Mouse (Mus musculus) liver, postnatal 0 days (tissue): ENCODE measurements around the gene Wasf2. TPM values are rescaled to one million over a fixed set of nuclear protein-coding genes. Genes with fewer than 3 reads are reported as not detected.

ENCODE experiments used
- ATAC-seq: fragments of 200-750 bp; cut with Nextera tagmentation; 2 replicates; pipeline ENCODE4 v1.8.0; 2017; ENCODE audit warnings: mild to moderate bottlenecking, moderate library complexity
- DNase-seq: peaks from one replicate; pipeline ENCODE4 v3.0.0-alpha.2; 2016
- H3K27ac ChIP-seq: fragments of 300-500 bp; sonication (generic); 2 replicates; pipeline ENCODE4 v1.5.1; 2014; ENCODE audit warnings: antibody characterized with exemption, moderate library complexity, mild to moderate bottlenecking, low read depth
- H3K27me3 ChIP-seq: fragments of 300-500 bp; sonication (generic); 2 replicates; pipeline ENCODE4 v1.6.1; 2014; ENCODE audit warnings: low read length, control low read depth, mixed read lengths; ENCODE audit not compliant: insufficient read depth
- H3K36me3 ChIP-seq: fragments of 300-500 bp; sonication (generic); replicated peaks from 2 replicates; pipeline ENCODE4 v1.6.1; 2014; ENCODE audit warnings: mild to moderate bottlenecking, control low read depth, low read length, moderate library complexity, mixed read lengths; ENCODE audit not compliant: insufficient read depth
- H3K4me1 ChIP-seq: fragments of 300-500 bp; sonication (generic); 2 replicates; pipeline ENCODE4 v1.6.1; 2014; ENCODE audit warnings: antibody characterized with exemption, mild to moderate bottlenecking, control low read depth; ENCODE audit not compliant: insufficient read depth
- H3K4me2 ChIP-seq: fragments of 300-500 bp; sonication (generic); 2 replicates; pipeline ENCODE4 v1.6.1; 2014; ENCODE audit warnings: low read depth, mild to moderate bottlenecking, low read length, moderate library complexity, mixed read lengths
- H3K4me3 ChIP-seq: fragments of 300-500 bp; sonication (generic); 2 replicates; pipeline ENCODE4 v1.5.1; 2014; ENCODE audit warnings: low read depth, low read length
- H3K9ac ChIP-seq: fragments of 300-500 bp; sonication (generic); replicated peaks from 2 replicates; pipeline ENCODE4 v1.6.1; 2014; ENCODE audit warnings: mild to moderate bottlenecking, moderate library complexity
- H3K9me3 ChIP-seq: fragments of 300-500 bp; sonication (generic); 2 replicates; pipeline ENCODE4 v1.6.1; 2016; ENCODE audit warnings: mild to moderate bottlenecking, control low read depth, low read length, mixed read lengths
- CTCF ChIP-seq: sonication (generic); IDR thresholded peaks from 2 replicates; pipeline ENCODE4 v1.5.1; 2016; ENCODE audit warnings: antibody characterized with exemption, low read depth
- EP300 ChIP-seq: IDR thresholded peaks from 2 replicates; pipeline ENCODE4 v1.6.1; 2016; ENCODE audit warnings: antibody characterized with exemption, low read depth, mild to moderate bottlenecking
- WGBS: fragments of 180-500 bp; shearing (Covaris S2); extraction: QIAGEN DNeasy Blood & Tissue Kit; methylation state at CpG from one replicate; pipeline ENCODE4 v1.1.7; 2014; ENCODE audit not compliant: insufficient replicate concordance; 5-methylcytosine and 5-hydroxymethylcytosine counted together
- polyA plus RNA-seq: library from polyadenylated mRNA; unstranded; fragments of >200 nt; fragmentation: Nextera tagmentation; extraction: Ambion mirVana; gene quantifications from 2 replicates; pipeline ENCODE4 v1.2.1, GENCODE M21; 2015

Gene Wasf2
- polyA plus RNA-seq, 1 experiment from 2014 or later: 43.1 TPM

DNA sequence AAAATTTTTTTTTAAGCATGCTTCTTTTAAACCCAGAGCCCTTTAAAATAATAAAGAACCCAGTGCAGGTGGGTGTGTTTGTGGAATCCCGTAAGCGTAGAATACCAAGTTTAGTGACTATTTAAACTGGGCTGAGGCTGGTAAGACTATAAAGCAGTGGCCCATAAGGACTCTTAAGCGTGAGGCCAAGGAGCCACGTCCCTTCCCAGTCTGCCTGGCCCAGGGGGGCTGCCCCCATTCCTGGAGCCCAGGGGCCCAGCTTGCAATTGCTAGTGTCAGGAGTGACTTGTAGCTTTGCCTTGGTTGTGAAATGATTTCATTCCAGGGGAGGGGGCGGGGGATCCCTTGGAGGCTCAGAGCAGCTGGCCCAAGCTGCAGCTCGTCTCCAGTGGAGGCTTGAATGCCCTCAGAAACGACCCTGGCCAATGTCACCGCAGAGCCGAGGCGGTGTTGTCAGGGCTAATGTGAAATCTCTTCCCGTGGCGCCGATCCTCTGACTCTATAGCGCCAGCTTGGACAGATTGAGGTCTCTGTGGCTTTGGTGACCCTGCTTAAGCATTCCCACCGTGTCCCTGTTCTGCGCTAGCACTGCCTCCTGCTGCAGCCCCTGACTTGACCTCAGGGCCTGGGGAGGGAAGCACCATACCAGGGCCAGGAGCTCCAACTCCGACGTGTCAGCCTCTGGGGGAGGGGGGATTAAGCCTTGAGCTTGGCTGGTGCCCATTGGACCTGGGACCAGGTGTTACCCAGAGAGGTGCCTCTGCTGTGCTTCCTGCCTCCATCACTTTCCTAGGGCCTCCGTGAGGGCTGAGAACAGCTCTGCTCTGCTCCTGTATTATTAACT is 68.3 kb downstream of the Wasf2 start:
- WGBS: 60% methylated on average over 19 of the region's 19 CpGs
- H3K27me3 ChIP-seq: no peaks in the 10 kb centered on the region
- H3K4me2 ChIP-seq: no peak overlapping the region
- no peaks in the 10 kb centered on the region for H3K9me3 ChIP-seq
- peaks cover 33% of the 10 kb centered on the region for H3K36me3 ChIP-seq
- TF ChIP-seq EP300: no peak
- no peak for TF ChIP-seq CTCF
- no peak for ATAC-seq
- H3K27ac ChIP-seq: peak overlapping the region; percentile 60; the same call in 1 of the 2 replicates
- DNase-seq: no peak
- no peak overlapping the region for H3K9ac ChIP-seq
- no peak overlapping the region for H3K4me3 ChIP-seq
- H3K4me1 ChIP-seq: peaks cover 27% of the 10 kb centered on the region

DNA sequence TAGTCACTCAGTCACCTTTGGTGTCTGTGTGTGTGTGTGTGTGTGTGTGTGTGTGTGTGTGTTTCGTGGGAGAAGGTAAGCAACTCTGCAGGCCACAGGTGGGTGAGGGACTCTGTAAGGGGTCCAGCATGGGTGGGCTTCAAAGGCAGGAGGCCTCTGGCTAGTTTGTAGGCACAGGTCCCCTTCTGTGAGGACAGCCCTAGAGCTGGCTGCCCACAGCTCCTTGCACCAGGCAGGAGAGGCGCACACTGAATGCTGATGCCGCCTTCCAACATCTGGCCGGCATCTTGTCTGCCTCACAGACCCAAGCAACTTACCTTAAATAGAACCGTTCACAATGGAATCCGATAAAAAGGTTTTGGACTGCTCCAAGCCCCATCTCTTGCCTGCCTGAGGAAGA is 69.4 kb downstream of the Wasf2 start:
- DNase-seq (no peak), ATAC-seq (no peak)
- 79% methylated on average over 6 of the region's 6 CpGs for WGBS
- Histone ChIP-seq H3K4me3 (no peak overlapping the region), H3K36me3 (peaks cover 26% of the 10 kb centered on the region), H3K27me3 (no peaks in the 10 kb centered on the region), H3K27ac (no peak overlapping the region), H3K9me3 (no peaks in the 10 kb centered on the region), H3K4me1 (peaks cover 27% of the 10 kb centered on the region), H3K9ac (no peak overlapping the region), H3K4me2 (no peak overlapping the region)
- TF ChIP-seq CTCF: no peak

DNA sequence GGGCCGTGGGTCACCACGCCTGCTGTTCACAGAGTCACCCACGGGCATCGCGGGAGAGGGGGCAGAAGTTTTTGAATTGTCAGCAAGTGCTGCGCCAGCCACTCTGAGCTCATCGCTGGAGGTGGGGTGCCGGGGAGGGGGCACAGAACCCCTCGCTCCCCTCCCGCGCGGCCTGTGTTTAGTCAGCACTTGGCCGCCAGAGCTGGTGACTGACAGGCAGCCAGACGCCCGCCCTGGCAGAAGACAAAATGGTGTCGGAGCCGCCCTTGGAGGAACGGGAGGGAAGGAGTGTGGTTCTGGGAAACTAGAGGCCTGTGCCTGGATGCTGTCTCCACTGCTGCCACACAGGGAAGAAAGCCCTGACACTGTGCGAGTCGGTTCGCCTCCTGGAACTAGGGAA is 70.0 kb downstream of the Wasf2 start:
- H3K27me3 ChIP-seq: no peaks in the 10 kb centered on the region
- no peak overlapping the region for H3K4me3 ChIP-seq
- WGBS: 67% methylated on average over 21 of the region's 21 CpGs
- TF ChIP-seq EP300: no peak
- no peak for TF ChIP-seq CTCF
- H3K36me3 ChIP-seq: peaks cover 20% of the 10 kb centered on the region
- no peak overlapping the region for H3K9ac ChIP-seq
- H3K9me3 ChIP-seq: no peaks in the 10 kb centered on the region
- H3K4me1 ChIP-seq: peaks cover 27% of the 10 kb centered on the region
- no peak overlapping the region for H3K4me2 ChIP-seq
- no peak overlapping the region for H3K27ac ChIP-seq
- ATAC-seq: no peak
- DNase-seq: no peak

DNA sequence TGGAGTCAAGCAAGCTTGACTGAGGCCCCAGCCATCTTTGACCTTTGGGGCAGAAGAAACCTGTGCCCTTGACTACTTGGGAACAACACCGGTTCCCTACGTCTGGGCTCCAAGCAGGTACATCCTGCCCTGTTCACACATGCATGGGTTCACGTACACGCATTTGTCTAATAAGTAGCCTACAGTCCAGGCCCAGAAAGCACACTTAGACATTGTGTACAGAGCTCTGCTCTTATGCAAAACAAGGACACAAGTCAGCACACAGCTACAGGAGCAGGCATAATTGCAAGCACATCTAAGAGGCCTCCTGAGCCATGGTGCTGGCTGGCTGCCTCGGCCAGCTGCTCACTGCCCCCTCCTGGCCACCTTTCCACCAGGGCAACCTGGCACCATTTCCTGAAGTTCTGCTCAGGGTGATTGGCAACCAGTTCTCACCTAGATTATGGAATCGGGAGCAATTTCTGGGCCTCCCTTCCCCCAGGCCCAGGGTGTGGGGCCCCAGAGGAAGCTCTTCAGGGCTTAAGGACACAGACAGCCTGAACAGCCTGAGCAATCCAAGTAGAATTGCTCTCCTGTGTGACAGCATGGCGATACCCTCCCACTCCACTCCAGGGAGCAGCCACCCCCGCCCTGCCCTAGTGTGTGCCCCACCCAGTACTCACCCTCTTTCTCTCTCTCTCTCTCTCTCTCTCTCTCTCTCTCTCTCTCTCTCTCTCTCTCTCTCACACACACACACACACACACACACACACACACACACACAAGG is 70.9 kb downstream of the Wasf2 start:
- no peak overlapping the region for H3K4me3 ChIP-seq
- 61% methylated on average over 8 of the region's 8 CpGs for WGBS
- H3K27me3 ChIP-seq: no peaks in the 10 kb centered on the region
- peaks cover 27% of the 10 kb centered on the region for H3K4me1 ChIP-seq
- DNase-seq (peak; percentile 74), ATAC-seq (peak; percentile 45)
- H3K27ac ChIP-seq: 0 out of 2 replicates have a peak overlapping the region, but pooled peaks have one; percentile 23
- no peaks in the 10 kb centered on the region for H3K9me3 ChIP-seq
- no peak overlapping the region for H3K9ac ChIP-seq
- H3K4me2 ChIP-seq: no peak overlapping the region
- peaks cover 11% of the 10 kb centered on the region for H3K36me3 ChIP-seq
- TF ChIP-seq EP300 (no peak), CTCF (peak; percentile 84)

DNA sequence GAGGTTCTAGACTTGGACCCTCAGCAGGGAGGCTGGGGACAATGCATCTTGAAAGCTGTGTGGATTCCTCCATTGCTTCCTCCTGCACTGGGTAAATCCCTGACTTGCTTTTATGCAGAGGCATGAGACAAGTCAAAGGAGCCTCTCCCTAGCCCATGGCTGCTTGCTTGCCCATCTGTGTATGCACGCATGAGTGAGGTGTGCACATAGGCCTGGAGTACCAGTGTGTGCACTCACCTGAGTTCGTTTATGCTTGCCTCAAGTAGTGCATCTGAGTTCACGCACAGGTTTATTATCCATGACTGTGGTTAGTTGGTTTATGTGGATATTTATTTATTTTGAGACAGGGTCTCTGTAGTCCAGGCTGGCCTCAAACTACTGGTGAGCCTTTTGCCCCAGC is 71.9 kb downstream of the Wasf2 start:
- Histone ChIP-seq H3K36me3 (0 out of 2 replicates have a peak, but pooled peaks cover 2% of the 10 kb centered on the region), H3K4me3 (no peak overlapping the region), H3K27ac (no peak overlapping the region), H3K4me1 (peaks cover 25% of the 10 kb centered on the region), H3K4me2 (no peak overlapping the region), H3K27me3 (no peaks in the 10 kb centered on the region), H3K9me3 (no peaks in the 10 kb centered on the region), H3K9ac (no peak overlapping the region)
- TF ChIP-seq CTCF (no peak), EP300 (no peak)
- ATAC-seq: no peak
- no peak for DNase-seq
- 84% methylated on average over 3 of the region's 3 CpGs for WGBS

DNA sequence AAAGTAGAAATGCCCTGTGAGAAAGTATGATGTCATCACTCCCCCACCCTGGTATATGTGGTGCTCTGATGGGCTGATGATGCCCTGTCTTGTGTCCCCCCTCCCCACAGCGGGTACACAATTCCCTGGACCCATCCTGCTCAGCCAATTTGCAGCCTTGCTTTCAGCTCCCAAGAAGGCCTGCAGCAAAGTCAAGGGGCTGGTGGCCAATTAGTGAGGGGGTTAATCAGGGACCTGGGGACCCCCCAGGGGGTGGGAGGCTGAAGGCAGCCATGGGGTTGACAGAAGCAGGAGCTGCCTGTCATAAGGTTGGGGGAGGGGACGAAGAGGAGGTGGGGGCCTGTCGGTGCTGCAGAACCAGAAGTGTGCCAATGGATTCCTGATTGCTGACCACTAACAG is 73.3 kb downstream of the Wasf2 start:
- Histone ChIP-seq H3K9me3 (no peaks in the 10 kb centered on the region), H3K27me3 (0 out of 2 replicates have a peak, but pooled peaks cover 2% of the 10 kb centered on the region), H3K4me1 (peaks cover 16% of the 10 kb centered on the region), H3K27ac (no peak overlapping the region), H3K4me3 (no peak overlapping the region), H3K4me2 (no peak overlapping the region), H3K36me3 (no peaks in the 10 kb centered on the region), H3K9ac (no peak overlapping the region)
- DNase-seq (no peak), ATAC-seq (no peak)
- WGBS: 50% methylated on average over 3 of the region's 3 CpGs
- TF ChIP-seq EP300 (no peak), CTCF (no peak)
